Mouse (Mus musculus) forebrain, embryonic 15.5 days (tissue): Measurements from ENCODE around the gene Shb. TPM values are rescaled to one million over a fixed set of nuclear protein-coding genes. Genes with fewer than 3 reads are reported as not detected.
"Not testable (repeated sequence)": the region's sequence is repeated elsewhere in the genome, so short reads cannot be mapped to it uniquely, and the experiment has no call there.

Experiments used
- ATAC-seq: fragments of 200-750 bp; cut with Nextera tagmentation; replicated peaks from 2 replicates; pipeline ENCODE4 v1.8.0; 2017; ENCODE audit warnings: mild to moderate bottlenecking, moderate TSS enrichment, moderate library complexity
- H3K27ac ChIP-seq: fragments of 300-500 bp; sonication (generic); replicated peaks from 2 replicates; pipeline ENCODE4 v1.5.1; 2015; ENCODE audit warnings: mild to moderate bottlenecking, inconsistent platforms
- H3K27me3 ChIP-seq: fragments of 300-500 bp; sonication (generic); 2 replicates; pipeline ENCODE4 v1.6.1; 2015; ENCODE audit warnings: inconsistent platforms
- H3K36me3 ChIP-seq: fragments of 300-500 bp; sonication (generic); 2 replicates; pipeline ENCODE4 v1.6.1; 2015; ENCODE audit warnings: mild to moderate bottlenecking, inconsistent platforms
- H3K4me1 ChIP-seq: fragments of 300-500 bp; sonication (generic); 2 replicates; pipeline ENCODE4 v1.6.1; 2015; ENCODE audit warnings: inconsistent platforms
- H3K4me2 ChIP-seq: fragments of 300-500 bp; sonication (generic); replicated peaks from 2 replicates; pipeline ENCODE4 v1.6.1; 2015; ENCODE audit warnings: mild to moderate bottlenecking, inconsistent platforms
- H3K4me3 ChIP-seq: fragments of 300-500 bp; sonication (generic); 2 replicates; pipeline ENCODE4 v1.5.1; 2015; ENCODE audit warnings: mild to moderate bottlenecking, inconsistent platforms
- H3K9ac ChIP-seq: fragments of 300-500 bp; sonication (generic); replicated peaks from 2 replicates; pipeline ENCODE4 v1.6.1; 2015; ENCODE audit warnings: mild to moderate bottlenecking, inconsistent platforms
- H3K9me3 ChIP-seq: fragments of 300-500 bp; sonication (generic); 2 replicates; pipeline ENCODE4 v1.6.1; 2016; ENCODE audit warnings: inconsistent platforms
- WGBS: fragments of 180-500 bp; shearing (Covaris S2); methylation state at CpG from one replicate; pipeline ENCODE4 v1.1.7; 2015; ENCODE audit warnings: mixed read lengths; 5-methylcytosine and 5-hydroxymethylcytosine counted together
- polyA plus RNA-seq: library from polyadenylated mRNA; unstranded; fragments of >200 nt; fragmentation: Nextera tagmentation; extraction: Ambion mirVana; gene quantifications from 2 replicates; pipeline ENCODE4 v1.2.1, GENCODE M21; 2015

Shb gene
- polyA plus RNA-seq, 1 experiment from 2014 or later: 13.1 TPM

GRCm38 (mm10) chr4:45406397-45406796, 125.9 kb downstream of the Shb start:
- Histone ChIP-seq H3K9ac (peak overlapping the region; percentile 30), H3K27ac (no peak overlapping the region), H3K4me2 (peak overlapping the region; percentile 63), H3K9me3 (no peaks in the 10 kb centered on the region), H3K27me3 (no peaks in the 10 kb centered on the region), H3K36me3 (peaks cover 23% of the 10 kb centered on the region), H3K4me3 (peak overlapping the region; percentile 10), H3K4me1 (peaks cover 42% of the 10 kb centered on the region)
- ATAC-seq: no peak
- WGBS: 65% methylated on average over 7 of the region's 7 CpGs

GRCm38 (mm10) chr4:45405315-45405714, 127.0 kb downstream of the Shb start:
- Histone ChIP-seq H3K4me3 (no peak overlapping the region), H3K27ac (no peak overlapping the region), H3K36me3 (peaks cover 30% of the 10 kb centered on the region), H3K9me3 (no peaks in the 10 kb centered on the region), H3K4me1 (peaks cover 42% of the 10 kb centered on the region), H3K27me3 (no peaks in the 10 kb centered on the region), H3K9ac (no peak overlapping the region), H3K4me2 (no peak overlapping the region)
- no peak for ATAC-seq
- 85% methylated on average over 7 of the region's 7 CpGs for WGBS

- no peak overlapping the region for H3K27ac ChIP-seq
- no peak for ATAC-seq
- H3K4me3 ChIP-seq: no peak overlapping the region
- H3K27me3 ChIP-seq: no peaks in the 10 kb centered on the region
- no peak overlapping the region for H3K4me2 ChIP-seq
- H3K9me3 ChIP-seq: no peaks in the 10 kb centered on the region
- no peak overlapping the region for H3K9ac ChIP-seq
- H3K4me1 ChIP-seq: peaks cover 38% of the 10 kb centered on the region
- WGBS: 94% methylated on average over 7 of the region's 7 CpGs
- peaks cover 42% of the 10 kb centered on the region for H3K36me3 ChIP-seq
These were observed 128.2 kb downstream of the Shb start for GRCm38 (mm10) chr4:45404086-45404485.

DNA sequence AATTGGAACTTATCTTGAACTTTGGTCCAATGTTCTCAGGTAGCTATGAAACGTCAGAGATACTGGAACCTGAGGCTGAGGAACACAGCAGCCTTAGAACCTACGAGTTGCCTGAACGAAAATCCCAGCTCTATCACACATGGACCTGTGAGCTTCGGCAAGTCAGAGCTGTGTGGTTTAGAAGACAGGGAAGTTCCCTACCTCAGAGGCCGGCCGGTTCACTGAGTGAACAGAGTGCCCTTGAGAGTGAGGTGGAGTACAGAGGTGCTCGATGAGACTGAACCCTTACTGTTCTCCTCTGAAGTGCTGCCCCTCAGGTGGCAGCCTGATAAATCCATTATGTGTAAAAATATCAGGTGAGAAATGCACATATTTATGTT, 128.8 kb downstream of the Shb start:
- Histone ChIP-seq H3K4me3 (no peak overlapping the region), H3K27me3 (no peaks in the 10 kb centered on the region), H3K4me2 (no peak overlapping the region), H3K9me3 (no peaks in the 10 kb centered on the region), H3K4me1 (peaks cover 36% of the 10 kb centered on the region), H3K9ac (no peak overlapping the region), H3K36me3 (peaks cover 48% of the 10 kb centered on the region), H3K27ac (no peak overlapping the region)
- ATAC-seq: no peak
- 92% methylated on average over 7 of the region's 7 CpGs for WGBS

- Histone ChIP-seq H3K27ac (no peak overlapping the region), H3K4me3 (no peak overlapping the region), H3K36me3 (peaks cover 51% of the 10 kb centered on the region), H3K4me2 (no peak overlapping the region), H3K27me3 (no peaks in the 10 kb centered on the region), H3K9me3 (no peaks in the 10 kb centered on the region), H3K9ac (no peak overlapping the region), H3K4me1 (peaks cover 36% of the 10 kb centered on the region)
- WGBS: 77% methylated on average over 7 of the region's 7 CpGs
- no peak for ATAC-seq
These were observed 129.3 kb downstream of the Shb start for GRCm38 (mm10) chr4:45402878-45403498.

- Histone ChIP-seq H3K4me3 (no peak overlapping the region), H3K9me3 (no peaks in the 10 kb centered on the region), H3K36me3 (peaks cover 56% of the 10 kb centered on the region), H3K27ac (no peak overlapping the region), H3K4me2 (no peak overlapping the region), H3K9ac (no peak overlapping the region), H3K4me1 (peaks cover 30% of the 10 kb centered on the region), H3K27me3 (no peaks in the 10 kb centered on the region)
- 86% methylated on average over 4 of the region's 4 CpGs for WGBS
- no peak for ATAC-seq
These were observed 130.0 kb downstream of the Shb start for GRCm38 (mm10) chr4:45402281-45402680.

DNA sequence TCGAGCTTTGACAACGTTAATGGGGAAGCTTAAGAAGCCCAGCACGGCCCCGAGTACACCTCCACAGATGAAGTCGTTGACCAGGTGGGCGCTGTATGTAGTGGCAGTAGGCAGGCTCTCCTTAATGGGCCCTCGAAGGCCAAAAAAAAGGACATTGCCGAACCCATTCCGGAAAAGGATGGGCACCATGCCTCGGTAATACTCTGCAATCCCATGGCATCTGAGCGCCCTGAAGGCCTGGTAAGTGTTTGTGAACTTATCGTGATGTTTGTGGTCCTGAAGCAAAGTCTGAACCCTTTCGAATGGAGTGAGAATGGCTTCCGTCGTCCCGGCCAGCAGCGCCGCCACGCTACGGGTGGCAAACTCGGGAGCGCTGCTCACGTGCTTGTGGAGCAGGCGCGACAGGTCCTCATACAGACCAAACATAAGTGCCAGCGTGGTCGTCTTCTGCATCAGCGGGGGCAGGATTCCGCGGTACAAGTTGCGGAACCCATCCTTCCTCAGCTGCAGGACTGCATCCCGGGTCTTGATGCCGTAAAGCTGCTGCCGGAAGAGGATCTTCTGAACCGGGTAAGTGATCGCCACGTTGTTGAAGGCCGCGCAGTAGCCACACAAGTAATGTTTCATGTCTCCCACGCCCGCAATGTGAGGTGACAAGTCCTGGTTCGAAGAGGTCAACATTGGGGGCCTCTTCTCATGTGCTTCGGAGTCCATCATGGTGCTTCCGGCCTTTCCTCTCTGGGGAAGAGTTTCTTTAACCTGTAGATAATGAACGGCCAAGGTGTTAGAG, 132.7 kb downstream of the Shb start:
- WGBS: 96% methylated on average over 45 of the region's 45 CpGs
- H3K27me3 ChIP-seq: no peaks in the 10 kb centered on the region
- H3K4me3 ChIP-seq: no peak overlapping the region
- peaks cover 58% of the 10 kb centered on the region for H3K36me3 ChIP-seq
- ATAC-seq: no peak
- H3K9ac ChIP-seq: no peak overlapping the region
- H3K9me3 ChIP-seq: no peaks in the 10 kb centered on the region
- no peak overlapping the region for H3K4me2 ChIP-seq
- peaks cover 9% of the 10 kb centered on the region; the same call in 1 of the 2 replicates for H3K4me1 ChIP-seq
- no peak overlapping the region for H3K27ac ChIP-seq

- H3K36me3 ChIP-seq: peaks cover 45% of the 10 kb centered on the region
- not testable (repeated sequence) for H3K4me2 ChIP-seq, H3K4me3 ChIP-seq, H3K4me1 ChIP-seq, H3K9ac ChIP-seq, H3K9me3 ChIP-seq, H3K27ac ChIP-seq, ATAC-seq, H3K27me3 ChIP-seq
- 90% methylated on average over 5 of the region's 5 CpGs for WGBS
These were observed 134.0 kb downstream of the Shb start for GRCm38 (mm10) chr4:45398315-45398714.

DNA sequence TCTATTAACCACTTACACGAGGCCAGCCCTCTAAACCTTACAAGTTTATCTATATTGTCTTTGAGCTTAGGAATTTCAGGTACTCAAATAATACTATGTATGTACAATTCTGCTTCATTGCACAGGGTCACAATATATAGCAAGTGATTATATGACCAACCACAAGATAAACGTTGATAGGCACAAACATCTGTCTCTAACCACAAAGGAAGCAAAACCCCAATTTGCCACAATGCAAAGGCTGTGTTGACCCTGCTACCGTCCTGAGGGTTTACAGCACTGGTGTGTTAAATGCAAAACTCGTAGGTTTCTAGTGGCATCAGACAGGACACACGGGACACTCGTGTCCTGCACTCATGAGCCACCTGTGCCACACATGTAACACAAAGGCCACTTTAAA, 136.1 kb downstream of the Shb start:
- not testable (repeated sequence) for H3K9me3 ChIP-seq, H3K9ac ChIP-seq, H3K27ac ChIP-seq, H3K4me2 ChIP-seq, H3K4me1 ChIP-seq, ATAC-seq, H3K4me3 ChIP-seq, H3K27me3 ChIP-seq
- H3K36me3 ChIP-seq: peaks cover 33% of the 10 kb centered on the region
- 83% methylated on average over 6 of the region's 6 CpGs for WGBS

DNA sequence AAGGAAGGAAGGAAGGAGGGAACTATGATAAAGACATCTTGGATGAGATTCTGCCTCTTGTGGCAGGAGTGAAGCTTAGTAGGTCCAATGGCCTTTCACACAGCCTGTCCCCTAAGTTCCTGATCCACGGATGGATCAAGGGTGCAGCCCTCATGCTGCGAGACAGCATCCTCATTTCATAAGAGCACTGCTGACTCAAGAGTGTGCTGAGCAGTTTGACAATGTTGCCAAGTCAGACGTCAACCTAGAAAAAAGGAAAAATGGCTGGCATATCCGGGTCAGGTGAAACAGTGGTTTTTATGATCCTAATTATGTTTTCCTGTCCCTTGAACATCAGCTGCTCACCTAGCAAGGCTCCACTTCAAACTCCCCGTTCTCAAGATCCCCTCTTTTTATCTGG, 138.6 kb downstream of the Shb start:
- no peaks in the 10 kb centered on the region for H3K9me3 ChIP-seq
- no peak for ATAC-seq
- H3K4me2 ChIP-seq: no peak overlapping the region
- H3K9ac ChIP-seq: no peak overlapping the region
- WGBS: 82% methylated on average over 5 of the region's 5 CpGs
- no peak overlapping the region for H3K27ac ChIP-seq
- H3K4me1 ChIP-seq: no peaks in the 10 kb centered on the region
- H3K4me3 ChIP-seq: no peak overlapping the region
- peaks cover 12% of the 10 kb centered on the region for H3K36me3 ChIP-seq
- H3K27me3 ChIP-seq: no peaks in the 10 kb centered on the region

DNA sequence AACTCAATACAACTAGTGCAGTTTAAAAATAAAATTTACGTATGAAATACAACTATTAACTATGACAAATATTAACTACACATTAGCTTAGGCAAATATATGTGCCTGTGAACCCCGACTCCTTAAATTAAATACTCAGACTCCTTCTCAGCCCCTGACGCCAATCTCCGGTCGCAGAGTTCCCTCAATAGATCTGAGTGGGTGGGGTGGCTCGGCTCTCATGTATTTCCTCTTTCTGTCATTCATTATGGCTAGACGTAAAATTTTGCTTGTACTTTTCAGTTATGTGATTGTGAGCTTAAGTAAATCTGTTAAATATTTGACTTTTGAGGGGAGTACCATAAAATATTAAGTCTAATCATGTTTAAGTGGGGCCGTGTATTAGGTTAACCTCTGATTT, 139.3 kb downstream of the Shb start:
- WGBS: 86% methylated on average over 8 of the region's 8 CpGs
- ATAC-seq: no peak
- Histone ChIP-seq H3K27me3 (no peaks in the 10 kb centered on the region), H3K4me2 (no peak overlapping the region), H3K4me3 (no peak overlapping the region), H3K4me1 (no peaks in the 10 kb centered on the region), H3K9me3 (no peaks in the 10 kb centered on the region), H3K27ac (no peak overlapping the region), H3K36me3 (peaks cover 7% of the 10 kb centered on the region), H3K9ac (no peak overlapping the region)

DNA sequence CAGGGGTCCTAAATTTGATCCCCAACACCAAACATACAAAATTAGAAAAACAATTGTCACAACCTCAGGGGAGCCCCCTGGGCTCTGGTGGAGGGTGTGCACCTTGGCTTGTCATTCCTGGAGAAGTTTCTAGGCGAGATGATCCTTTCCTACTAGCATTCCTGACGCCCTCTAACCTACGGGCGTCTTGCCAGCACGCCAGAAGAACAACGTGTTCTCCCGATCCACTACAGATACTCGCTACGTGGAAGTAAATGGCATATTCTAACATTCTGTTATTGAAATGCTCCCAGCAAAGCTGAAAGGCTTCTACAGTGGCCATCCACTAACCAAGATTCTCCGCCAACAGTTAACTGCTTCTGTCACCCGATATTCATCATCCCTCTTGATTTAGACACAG, 139.7 kb downstream of the Shb start:
- WGBS: 73% methylated on average over 11 of the region's 11 CpGs
- no peak for ATAC-seq
- Histone ChIP-seq H3K9ac (no peak overlapping the region), H3K27ac (no peak overlapping the region), H3K4me1 (no peaks in the 10 kb centered on the region), H3K9me3 (no peaks in the 10 kb centered on the region), H3K4me2 (no peak overlapping the region), H3K4me3 (no peak overlapping the region), H3K36me3 (peaks cover 3% of the 10 kb centered on the region), H3K27me3 (no peaks in the 10 kb centered on the region)
